Mouse (Mus musculus) spleen, postnatal 14 days (tissue): ENCODE measurements at regions not wholly inside any gene's neighbourhood (a gene's known extent, or its start where the extent isn't known, plus 50 kb on each side); places are given as distances from the start of the nearest gene placed in this dataset.

Experiments used
- DNase-seq, 2 experiments: peaks; one replicate each; pipeline ENCODE4 v3.0.0; 2021 to 2022; ENCODE audit warnings: low spot score in 2 of 2

- no peak for DNase-seq
Observed at GRCm38 (mm10) chr2:67107274-67107673, 306.3 kb upstream of the Gm21830 start.

DNA sequence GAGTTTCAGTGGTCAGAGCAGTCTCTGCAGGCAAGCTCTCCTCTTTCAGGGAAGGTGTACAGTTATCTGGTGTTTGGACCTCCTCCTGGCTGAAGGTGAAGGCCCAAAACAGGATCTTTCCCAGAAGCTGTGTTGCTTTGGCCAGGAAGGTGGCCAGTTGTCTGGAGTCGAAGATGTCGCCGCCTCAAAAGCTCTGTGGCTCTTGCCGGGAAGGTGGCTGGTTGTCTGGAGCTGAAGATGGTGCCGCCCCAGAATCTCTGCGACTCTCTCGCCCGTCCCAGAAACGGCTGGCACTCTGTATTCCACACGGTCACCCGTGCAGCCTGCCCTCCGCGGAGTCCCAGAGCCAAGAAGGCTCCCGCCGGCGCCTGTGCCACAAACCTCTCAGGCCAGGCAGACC, 304.7 kb upstream of the Scn7a start:
- DNase-seq, result peak; percentile 3 to 10

GRCm38 (mm10) chr2:67068944-67069343, 284.2 kb upstream of the Scn7a start:
- no peak for DNase-seq
